Mouse (Mus musculus) c-Kit-positive CD71-negative TER-119-negative erythroid progenitor cells, embryonic 14.5 days (primary cell): ENCODE data around the gene Card19.

Source experiments
- DNase-seq: peaks from one replicate; pipeline ENCODE4 v3.0.0-alpha.2; 2013; ENCODE audit warnings: low read depth

Gene Card19

DNA sequence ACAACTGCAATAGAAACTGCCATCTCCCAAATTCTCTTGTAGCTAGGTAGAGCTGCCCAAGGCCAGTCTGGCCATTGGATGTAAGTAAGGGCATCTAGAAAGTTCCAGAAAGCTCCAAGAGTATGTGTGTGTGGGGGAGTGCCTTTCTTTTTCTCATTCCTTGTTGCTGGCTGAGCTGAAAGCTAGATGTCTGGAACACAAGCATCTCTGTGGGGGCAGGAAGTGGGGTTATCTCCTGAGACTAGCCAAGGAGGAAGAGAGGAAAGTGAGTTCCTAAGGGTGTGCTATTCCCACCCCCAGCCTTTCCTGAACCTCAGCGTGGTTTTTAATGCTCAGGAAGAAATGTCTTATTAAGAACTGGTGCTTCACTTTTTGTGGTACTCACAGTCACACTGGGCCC lies 44.1 kb downstream of the Card19 start:
- no peak for DNase-seq

DNA sequence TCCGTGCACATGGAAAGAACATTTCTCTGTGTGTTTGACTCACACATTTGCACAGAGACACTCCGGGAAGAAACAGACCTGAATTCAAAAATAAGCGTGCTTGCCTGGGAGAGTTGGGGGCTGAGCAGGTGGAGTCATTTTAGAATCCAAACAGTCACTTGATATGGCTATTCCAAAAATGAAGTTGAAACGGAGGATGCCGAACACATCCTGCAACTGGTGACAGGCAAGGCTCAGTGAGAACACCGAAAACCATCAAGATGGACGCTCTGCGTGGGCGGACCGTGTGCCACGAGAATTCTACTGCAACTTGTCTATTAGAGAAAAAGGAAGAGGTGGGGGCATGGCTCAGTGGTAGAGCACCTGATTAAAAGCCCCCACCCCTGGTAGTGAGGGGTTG lies 45.2 kb downstream of the Card19 start:
- no peak for DNase-seq

DNA sequence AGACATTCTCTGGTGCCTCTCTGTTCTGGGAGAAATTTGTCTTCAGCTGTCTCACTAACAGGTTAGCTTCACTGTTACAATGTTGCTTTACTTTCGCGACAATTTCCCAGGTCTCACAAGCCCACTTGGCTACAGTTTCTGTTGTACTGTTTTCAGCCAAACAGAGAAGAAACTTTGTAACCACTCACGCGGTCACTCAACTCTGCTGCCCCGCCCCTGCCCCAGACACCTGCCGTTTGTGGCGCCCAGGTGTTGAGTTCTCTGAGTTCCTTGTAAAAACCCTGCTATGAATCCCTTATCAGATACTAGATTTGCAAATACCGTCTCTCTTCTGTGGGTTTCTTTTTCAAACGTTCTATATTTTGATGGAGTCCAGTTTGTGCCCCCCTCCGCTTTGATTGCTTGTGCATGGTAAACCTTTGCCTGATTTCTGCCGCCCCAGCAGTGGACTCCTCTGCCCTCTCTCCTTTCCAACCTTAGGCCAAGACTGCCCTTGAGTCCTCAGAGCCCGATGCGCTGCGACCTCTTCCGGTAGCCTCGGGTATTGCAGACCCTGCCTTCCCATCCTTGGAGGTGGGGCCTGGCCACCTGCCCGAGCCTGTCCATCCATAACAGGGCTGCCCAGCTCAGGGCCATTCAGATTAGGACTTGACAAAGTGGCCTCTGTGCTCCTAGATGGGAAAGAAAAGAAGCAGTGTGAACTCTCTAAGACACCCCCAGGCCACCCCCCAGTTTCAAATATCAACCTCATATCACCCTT lies 46.2 kb downstream of the Card19 start:
- DNase-seq, result no peak

DNA sequence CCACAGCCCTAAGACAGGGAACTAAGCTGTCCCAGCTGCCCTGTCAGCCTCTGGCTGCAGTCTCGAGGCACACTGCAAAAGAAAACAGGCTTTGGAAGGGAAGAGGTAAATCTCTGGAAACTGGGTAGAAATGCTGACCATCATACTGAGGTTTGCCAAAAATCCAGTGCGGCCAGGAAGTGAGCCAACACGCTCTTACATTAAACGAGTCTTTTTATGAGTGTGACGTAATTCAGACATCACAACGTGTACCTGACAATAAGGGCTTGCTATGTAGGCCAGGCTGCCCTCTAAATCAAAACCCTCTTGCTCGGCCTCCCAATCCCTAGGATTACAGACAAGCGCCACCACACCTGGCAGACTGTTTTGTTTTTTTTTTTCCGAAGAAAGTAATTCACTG lies 48.8 kb downstream of the Card19 start:
- no peak for DNase-seq

DNA sequence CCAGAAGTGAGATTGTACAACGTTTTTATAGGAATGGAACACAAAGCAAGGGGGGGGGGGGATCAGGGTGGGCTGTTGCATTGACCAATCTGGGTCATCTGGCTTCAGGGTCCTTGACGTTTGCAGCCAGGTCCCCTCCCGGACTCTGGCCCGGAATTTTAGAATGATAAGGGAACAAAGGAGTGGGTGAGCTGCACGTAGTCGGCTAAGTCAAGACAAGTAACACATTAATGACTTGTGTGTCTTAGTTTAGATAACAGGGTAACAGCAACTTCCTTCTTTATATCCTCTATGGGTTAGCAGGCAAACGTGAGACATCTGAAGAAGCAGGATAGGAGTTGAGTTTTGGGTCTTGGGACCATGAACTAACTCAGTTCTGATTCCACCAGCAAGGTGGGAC lies 52.2 kb downstream of the Card19 start:
- DNase-seq, result no peak

DNA sequence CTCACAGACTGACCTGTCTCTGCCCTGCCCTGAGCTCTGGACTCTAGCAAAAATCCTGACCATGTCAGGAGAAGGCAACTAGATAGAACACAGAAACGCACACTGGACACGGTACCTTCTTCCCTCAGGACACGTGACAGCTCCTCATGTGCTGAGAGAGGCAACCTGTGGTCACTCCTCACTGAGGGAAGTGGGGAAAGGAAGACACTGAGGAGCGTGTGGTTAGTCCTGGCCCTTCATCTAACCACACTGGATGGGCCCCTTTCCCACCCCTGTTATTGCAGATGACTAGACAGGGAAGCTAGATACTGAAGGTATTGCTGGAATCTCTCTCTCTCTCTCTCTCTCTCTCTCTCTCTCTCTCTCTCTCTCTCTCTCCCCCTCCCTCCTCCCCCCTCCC lies 53.1 kb downstream of the Card19 start:
- no peak for DNase-seq

DNA sequence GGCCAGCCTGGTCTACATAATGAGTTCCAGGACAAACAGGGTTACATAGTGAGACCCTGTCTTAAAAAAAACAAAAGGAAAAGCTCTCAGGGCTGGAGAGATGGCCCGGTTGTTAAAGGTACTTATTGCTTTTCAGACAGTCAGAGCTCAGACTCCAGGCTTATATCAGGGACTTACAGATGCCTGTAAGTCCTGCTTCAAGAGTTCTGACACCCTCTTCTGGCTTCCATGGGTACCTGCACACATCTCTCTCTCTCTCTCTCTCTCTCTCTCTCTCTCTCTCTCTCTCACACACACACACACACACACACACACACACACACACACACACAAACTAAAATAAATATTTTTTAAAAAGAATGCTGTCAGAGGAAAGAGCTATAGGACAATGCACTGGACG lies 54.6 kb downstream of the Card19 start:
- DNase-seq, result no peak

DNA sequence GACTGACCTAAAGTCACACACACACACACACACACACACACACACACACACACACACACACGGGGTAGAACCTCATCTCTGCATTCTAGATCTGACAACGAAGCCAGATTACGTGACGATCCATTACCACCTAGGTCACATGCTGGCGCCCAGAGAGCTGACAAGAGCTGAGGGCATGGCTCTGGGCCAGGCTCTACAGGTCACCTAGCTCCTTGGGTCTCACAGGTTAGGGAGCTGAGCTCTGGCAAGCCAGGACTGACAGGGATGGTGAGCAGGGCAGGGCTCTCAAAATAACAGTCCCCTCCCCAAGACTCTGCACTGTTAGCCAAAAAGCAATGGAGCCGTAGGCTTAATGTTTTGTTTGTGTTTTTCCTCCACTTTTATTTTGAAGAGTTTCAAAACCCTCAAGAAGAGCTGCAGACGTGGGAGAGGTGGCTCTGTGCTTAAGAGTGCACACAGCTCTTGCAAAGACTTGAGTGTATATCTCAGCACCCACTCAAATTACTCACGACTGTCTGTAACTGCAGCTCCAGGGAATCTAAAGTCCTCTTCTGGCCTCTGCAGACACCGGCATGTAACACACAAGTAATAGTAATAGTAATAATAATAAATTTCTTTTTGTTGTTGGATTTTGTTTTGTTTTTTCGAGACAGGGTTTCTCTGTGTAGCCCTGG lies 57.7 kb downstream of the Card19 start:
- no peak for DNase-seq

DNA sequence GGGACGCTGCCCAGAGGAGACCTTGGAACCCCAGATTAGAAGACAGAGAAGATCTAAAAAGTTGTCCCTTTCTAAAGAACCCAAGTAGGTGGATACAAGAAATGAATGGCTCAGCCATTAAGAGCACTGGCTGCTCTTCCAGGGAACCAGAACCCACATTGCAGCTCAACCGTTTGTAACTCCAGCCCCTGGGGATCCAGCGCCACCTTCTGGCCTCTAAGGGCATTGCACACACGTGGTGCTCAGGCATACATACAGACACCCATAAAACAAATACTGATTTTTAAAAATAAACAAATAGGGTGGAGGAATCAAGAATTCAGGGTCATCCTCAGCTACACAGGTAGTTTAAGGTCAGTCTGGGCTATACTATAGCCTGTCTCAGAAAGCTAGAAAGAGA lies 59.2 kb downstream of the Card19 start:
- no peak for DNase-seq

DNA sequence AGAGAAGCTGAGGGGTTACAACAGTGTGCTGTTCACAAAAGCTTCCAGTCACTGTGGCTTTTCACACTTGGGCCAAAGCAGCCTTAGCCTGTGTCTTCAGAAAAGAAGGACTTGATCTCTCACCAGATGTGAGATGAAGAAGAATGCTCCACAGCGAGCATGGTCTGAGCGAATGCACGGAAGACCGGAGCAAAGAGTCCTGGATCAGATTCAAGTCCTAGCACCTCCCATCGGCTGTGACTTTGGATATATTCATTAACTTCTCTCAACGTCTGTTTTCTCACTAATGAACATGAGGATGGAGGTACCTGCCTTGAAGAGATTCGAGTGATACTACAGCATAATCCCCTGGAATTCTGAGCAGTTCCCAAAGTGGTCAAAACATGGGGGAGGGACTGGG lies 61.2 kb downstream of the Card19 start:
- no peak for DNase-seq

DNA sequence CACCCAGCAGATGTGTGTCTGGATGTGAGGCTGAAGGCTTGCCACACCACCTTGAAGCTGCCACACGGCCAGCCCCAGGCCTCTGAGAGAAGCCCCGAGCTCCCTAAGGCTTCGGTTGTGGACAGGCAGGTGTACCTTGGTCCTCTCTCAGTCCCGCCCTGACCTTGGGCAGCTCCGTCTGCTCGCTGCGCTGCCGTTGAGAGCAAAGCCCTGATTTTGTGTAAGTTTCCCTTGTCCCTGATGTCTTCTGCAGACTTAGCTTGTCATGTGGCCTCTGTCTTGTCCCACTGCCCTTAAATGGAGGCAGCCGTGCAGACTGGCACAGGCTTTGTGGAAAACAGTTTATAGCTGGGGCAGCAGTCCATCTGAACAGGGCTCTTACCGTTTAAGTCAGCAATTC lies 61.8 kb downstream of the Card19 start:
- DNase-seq, result no peak
